Mouse (Mus musculus): Measurements from ENCODE around the gene Eddm3b. TPM values are rescaled to one million over a fixed set of nuclear protein-coding genes. Genes with fewer than 3 reads are reported as not detected.

The Eddm3b gene
- polyA plus RNA-seq, 1 experiment = not detected

- no peak for DNase-seq (ENCODE audit: extremely low spot score in 1 of 2, low spot score in 1 of 2)
These were observed 19.9 kb upstream of the Eddm3b start for GRCm38 (mm10) chr14:51094096-51094875.

- no peak for DNase-seq (ENCODE audit: extremely low spot score in 1 of 2, low spot score in 1 of 2)
These were observed 19.3 kb upstream of the Eddm3b start for GRCm38 (mm10) chr14:51094921-51095320.

GRCm38 (mm10) chr14:51095736-51096524 is 18.3 kb upstream of the Eddm3b start:
- no peak for DNase-seq (ENCODE audit: extremely low spot score in 1 of 2, low spot score in 1 of 2)

- peak; percentile 80 to 98 for DNase-seq (ENCODE audit: extremely low spot score in 1 of 2, low spot score in 1 of 2)
These were observed 15.9 kb upstream of the Eddm3b start for GRCm38 (mm10) chr14:51098300-51098699.

GRCm38 (mm10) chr14:51098921-51099320 is 15.3 kb upstream of the Eddm3b start:
- DNase-seq (ENCODE audit: extremely low spot score in 1 of 2, low spot score in 1 of 2) = no peak

GRCm38 (mm10) chr14:51101284-51101683 is 12.9 kb upstream of the Eddm3b start:
- no peak for DNase-seq (ENCODE audit: extremely low spot score in 1 of 2, low spot score in 1 of 2)

- DNase-seq (ENCODE audit: extremely low spot score in 1 of 2, low spot score in 1 of 2) = peak in 1 of 2 experiments; percentile 87
These were observed 11.0 kb upstream of the Eddm3b start for GRCm38 (mm10) chr14:51103217-51103616.

GRCm38 (mm10) chr14:51104366-51104765 is 9.9 kb upstream of the Eddm3b start:
- no peak for DNase-seq (ENCODE audit: extremely low spot score in 1 of 2, low spot score in 1 of 2)

GRCm38 (mm10) chr14:51106449-51106967 is 7.7 kb upstream of the Eddm3b start:
- DNase-seq (ENCODE audit: extremely low spot score in 1 of 2, low spot score in 1 of 2) = no peak

GRCm38 (mm10) chr14:51111966-51112365 is 2.3 kb upstream of the Eddm3b start:
- no peak for DNase-seq (ENCODE audit: extremely low spot score in 1 of 2, low spot score in 1 of 2)

- DNase-seq (ENCODE audit: extremely low spot score in 1 of 2, low spot score in 1 of 2) = no peak
These were observed 750 bp upstream of the Eddm3b start for GRCm38 (mm10) chr14:51113476-51113875.

- DNase-seq (ENCODE audit: extremely low spot score in 1 of 2, low spot score in 1 of 2) = no peak
These were observed 11.5 kb downstream of the Eddm3b start for GRCm38 (mm10) chr14:51125684-51126083.

- no peak for DNase-seq (ENCODE audit: extremely low spot score in 1 of 2, low spot score in 1 of 2)
These were observed 13.5 kb downstream of the Eddm3b start for GRCm38 (mm10) chr14:51127648-51128258.

- no peak for DNase-seq (ENCODE audit: extremely low spot score in 1 of 2, low spot score in 1 of 2)
These were observed 14.8 kb downstream of the Eddm3b start for GRCm38 (mm10) chr14:51128775-51129623.

GRCm38 (mm10) chr14:51129624-51129975 is 15.4 kb downstream of the Eddm3b start:
- no peak for DNase-seq (ENCODE audit: extremely low spot score in 1 of 2, low spot score in 1 of 2)

- DNase-seq (ENCODE audit: extremely low spot score in 1 of 2, low spot score in 1 of 2) = no peak
These were observed 16.2 kb downstream of the Eddm3b start for GRCm38 (mm10) chr14:51130315-51130940.

- DNase-seq (ENCODE audit: extremely low spot score in 1 of 2, low spot score in 1 of 2) = no peak
These were observed 17.0 kb downstream of the Eddm3b start for GRCm38 (mm10) chr14:51131086-51131815.

- no peak for DNase-seq (ENCODE audit: extremely low spot score in 1 of 2, low spot score in 1 of 2)
These were observed 18.1 kb downstream of the Eddm3b start for GRCm38 (mm10) chr14:51132372-51132771.

- DNase-seq (ENCODE audit: extremely low spot score in 1 of 2, low spot score in 1 of 2) = no peak
These were observed 26.1 kb downstream of the Eddm3b start for GRCm38 (mm10) chr14:51140342-51140741.

Data from frontal cortex, adult 2 months (tissue).